Mouse (Mus musculus): ENCODE results near the gene Dlg4. TPM values are rescaled to one million over a fixed set of nuclear protein-coding genes. Genes with fewer than 3 reads are reported as not detected.
A peak's percentile ranks its signal among the peaks of the same experiment; 100 is the strongest.

The Dlg4 gene
- total and polyA plus RNA-seq, 2 experiments from 2014 or later = 18.1 to 269 TPM

DNA sequence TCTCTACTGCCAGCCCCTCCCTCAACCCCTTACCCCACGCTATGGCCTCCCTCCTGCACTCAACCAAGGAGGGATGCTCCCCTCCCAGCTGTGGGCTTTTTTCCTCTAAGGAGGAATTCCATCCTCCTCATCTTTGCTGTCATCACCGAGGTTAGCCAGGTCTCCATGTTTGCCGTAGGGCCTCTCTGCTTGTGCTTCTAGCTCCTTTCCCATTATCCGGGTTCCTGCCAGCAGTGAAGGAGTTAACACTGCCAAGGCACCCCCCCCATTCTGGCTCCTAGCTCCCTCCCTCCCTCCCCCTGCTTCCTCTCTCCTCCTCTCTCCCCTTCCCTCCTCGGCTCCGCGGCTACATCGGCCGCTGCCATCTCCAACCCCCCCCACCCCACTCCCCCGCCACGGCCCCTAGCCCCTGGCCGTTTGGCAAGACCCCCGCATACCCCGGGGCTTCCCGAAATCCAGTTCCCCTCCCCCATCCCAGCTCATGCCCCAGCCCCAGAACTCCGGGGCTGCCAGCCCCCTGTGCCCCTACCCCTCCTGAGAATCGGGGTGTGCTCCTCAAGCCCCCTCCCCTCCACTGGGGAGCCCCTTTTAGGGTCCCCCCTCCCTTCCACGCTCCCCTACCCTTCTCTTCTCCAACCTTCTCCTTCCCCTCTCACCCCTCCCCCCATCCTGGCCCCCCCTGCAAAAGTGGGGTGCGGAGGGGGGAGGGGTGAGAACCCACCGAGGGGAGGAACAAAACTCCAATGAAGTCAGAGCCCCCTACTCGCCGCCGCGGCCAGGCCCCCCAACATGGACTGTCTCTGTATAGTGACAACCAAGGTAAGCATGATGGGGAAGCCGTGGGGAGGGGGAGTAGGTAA is 1.6 kb downstream of the Dlg4 start:
- WGBS = 1% methylated on average over 19 of the region's 25 CpGs
- peak overlapping the region; percentile 96 for H3K27ac ChIP-seq (ENCODE audit: low read depth, low read length)
- no peak for TF ChIP-seq CTCF (IDR thresholded peaks at IDR 0.05)
- DNase-seq (ENCODE audit: low spot score) = peak; percentile 94
- H3K4me1 ChIP-seq (ENCODE audit: insufficient read depth, low read length) = peaks cover 20% of the 10 kb centered on the region
- H3K36me3 ChIP-seq (ENCODE audit: insufficient read depth, low read length) = peaks cover 3% of the 10 kb centered on the region; the same call in 1 of the 2 replicates
- peak overlapping the region; percentile 87 for H3K4me2 ChIP-seq (ENCODE audit: low read depth, low read length, poor library complexity, severe bottlenecking)
- H3K9ac ChIP-seq (replicated peaks; ENCODE audit: low read length, poor library complexity, severe bottlenecking) = peak overlapping the region; percentile 80
- ATAC-seq (ENCODE audit: low FRiP score) = no peak
- H3K9me3 ChIP-seq (ENCODE audit: low read length) = no peaks in the 10 kb centered on the region
- H3K4me3 ChIP-seq (ENCODE audit: low read depth, low read length) = peak overlapping the region; percentile 63
- no peaks in the 10 kb centered on the region for H3K27me3 ChIP-seq (ENCODE audit: insufficient read depth, low read length)

DNA sequence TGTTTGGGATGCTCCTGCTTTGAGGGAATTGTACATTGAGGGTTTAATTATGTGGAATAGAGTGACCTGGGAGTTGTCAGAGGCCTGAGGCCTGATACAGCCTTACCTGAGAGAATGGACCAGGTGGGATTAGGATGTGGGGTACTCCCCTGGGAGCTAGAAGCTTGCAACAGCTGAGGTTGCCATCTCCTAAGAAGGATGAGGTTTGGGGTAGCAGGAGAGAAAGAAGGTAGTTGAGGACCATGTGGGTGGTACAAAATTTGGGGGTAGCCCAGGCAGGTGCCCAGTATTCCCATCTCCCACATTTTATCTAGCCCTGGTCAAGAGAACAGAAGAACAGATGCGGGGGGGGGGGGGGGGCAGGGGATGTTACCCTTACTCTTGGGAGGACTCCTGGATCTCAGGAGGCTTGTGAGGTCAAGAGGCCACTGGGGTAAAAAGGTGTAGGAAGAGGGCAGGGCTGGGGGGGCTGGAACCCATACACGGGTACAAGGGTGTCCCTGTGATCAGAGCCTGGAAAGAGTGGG is 2.8 kb downstream of the Dlg4 start:
- peak overlapping the region; percentile 96 for H3K27ac ChIP-seq (ENCODE audit: low read depth, low read length)
- H3K4me3 ChIP-seq (ENCODE audit: low read depth, low read length) = peak overlapping the region; percentile 63
- H3K9me3 ChIP-seq (ENCODE audit: low read length) = no peaks in the 10 kb centered on the region
- H3K4me2 ChIP-seq (ENCODE audit: low read depth, low read length, poor library complexity, severe bottlenecking) = peak overlapping the region; percentile 87
- no peak for ATAC-seq (ENCODE audit: low FRiP score)
- DNase-seq (ENCODE audit: low spot score) = no peak
- H3K4me1 ChIP-seq (ENCODE audit: insufficient read depth, low read length) = peaks cover 22% of the 10 kb centered on the region
- H3K36me3 ChIP-seq (ENCODE audit: insufficient read depth, low read length) = no peaks in the 10 kb centered on the region
- 14% methylated on average over 2 of the region's 2 CpGs for WGBS
- H3K9ac ChIP-seq (replicated peaks; ENCODE audit: low read length, poor library complexity, severe bottlenecking) = peak overlapping the region; percentile 80
- TF ChIP-seq CTCF (IDR thresholded peaks at IDR 0.05) = no peak
- no peaks in the 10 kb centered on the region for H3K27me3 ChIP-seq (ENCODE audit: insufficient read depth, low read length)

DNA sequence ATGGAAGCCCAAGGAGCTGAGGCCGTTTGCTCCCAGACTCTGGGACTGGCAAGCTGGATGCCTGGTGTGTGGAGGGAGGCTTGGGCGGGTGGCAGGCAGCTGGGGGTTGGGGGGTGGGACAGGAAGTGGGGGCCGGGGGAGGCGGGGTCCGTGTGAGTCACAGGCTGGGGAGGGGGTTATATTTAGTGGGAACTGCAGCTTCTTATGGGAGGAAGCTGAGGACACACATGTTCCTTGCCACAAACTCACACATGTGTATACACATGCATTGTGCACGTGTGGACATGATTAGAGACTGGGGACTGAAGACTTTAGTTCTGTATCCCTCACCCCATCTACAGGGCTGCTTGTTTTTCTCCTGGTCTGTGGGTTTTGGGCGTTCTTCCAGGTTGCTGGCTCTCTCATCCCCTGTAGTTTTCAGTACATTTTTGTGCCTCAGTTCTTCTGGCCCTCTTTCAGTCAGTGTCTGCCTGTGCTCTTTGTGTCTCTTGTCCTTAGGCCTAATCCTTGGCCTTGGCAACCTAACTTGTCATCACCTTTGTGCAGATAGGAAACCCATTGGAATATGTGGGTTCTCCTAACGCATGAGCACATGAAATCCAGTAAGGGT is 3.4 kb downstream of the Dlg4 start:
- no peak for TF ChIP-seq CTCF (IDR thresholded peaks at IDR 0.05)
- 9% methylated on average over 7 of the region's 8 CpGs for WGBS
- H3K27me3 ChIP-seq (ENCODE audit: insufficient read depth, low read length) = no peaks in the 10 kb centered on the region
- ATAC-seq (ENCODE audit: low FRiP score) = no peak
- peak; percentile 30 for DNase-seq (ENCODE audit: low spot score)
- H3K9ac ChIP-seq (replicated peaks; ENCODE audit: low read length, poor library complexity, severe bottlenecking) = peak overlapping the region; percentile 80
- peak overlapping the region; percentile 63 for H3K4me3 ChIP-seq (ENCODE audit: low read depth, low read length)
- H3K27ac ChIP-seq (ENCODE audit: low read depth, low read length) = peak overlapping the region; percentile 96
- H3K9me3 ChIP-seq (ENCODE audit: low read length) = no peaks in the 10 kb centered on the region
- peaks cover 22% of the 10 kb centered on the region for H3K4me1 ChIP-seq (ENCODE audit: insufficient read depth, low read length)
- H3K36me3 ChIP-seq (ENCODE audit: insufficient read depth, low read length) = no peaks in the 10 kb centered on the region
- H3K4me2 ChIP-seq (ENCODE audit: low read depth, low read length, poor library complexity, severe bottlenecking) = peak overlapping the region; percentile 87

DNA sequence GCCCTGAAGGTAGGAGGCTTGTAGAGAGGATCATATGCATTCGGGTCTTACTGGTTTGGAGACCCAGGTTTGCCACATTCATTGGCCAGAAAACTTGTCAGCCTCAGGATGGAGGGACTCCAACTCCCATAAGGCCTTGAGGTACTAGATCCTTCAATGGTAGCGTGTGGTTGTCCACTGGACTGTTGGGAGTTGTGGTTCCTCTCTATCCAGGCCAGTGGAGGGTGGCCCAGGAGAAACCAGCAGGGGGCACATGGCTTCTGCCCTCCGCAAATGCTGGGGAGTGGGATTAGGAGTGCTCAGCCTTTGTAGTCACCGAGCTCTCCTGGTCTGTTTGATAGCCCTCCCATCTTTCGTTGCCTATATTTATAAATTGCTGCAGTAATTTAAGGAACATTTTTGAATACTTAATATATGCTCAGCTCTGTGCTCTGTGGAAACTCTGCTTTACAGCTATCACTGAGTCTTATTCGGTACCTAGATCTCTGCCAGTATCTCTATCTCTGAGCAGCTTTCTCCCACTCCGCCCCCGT is 4.1 kb downstream of the Dlg4 start:
- WGBS = under 1% methylated on average over 8 of the region's 8 CpGs

DNA sequence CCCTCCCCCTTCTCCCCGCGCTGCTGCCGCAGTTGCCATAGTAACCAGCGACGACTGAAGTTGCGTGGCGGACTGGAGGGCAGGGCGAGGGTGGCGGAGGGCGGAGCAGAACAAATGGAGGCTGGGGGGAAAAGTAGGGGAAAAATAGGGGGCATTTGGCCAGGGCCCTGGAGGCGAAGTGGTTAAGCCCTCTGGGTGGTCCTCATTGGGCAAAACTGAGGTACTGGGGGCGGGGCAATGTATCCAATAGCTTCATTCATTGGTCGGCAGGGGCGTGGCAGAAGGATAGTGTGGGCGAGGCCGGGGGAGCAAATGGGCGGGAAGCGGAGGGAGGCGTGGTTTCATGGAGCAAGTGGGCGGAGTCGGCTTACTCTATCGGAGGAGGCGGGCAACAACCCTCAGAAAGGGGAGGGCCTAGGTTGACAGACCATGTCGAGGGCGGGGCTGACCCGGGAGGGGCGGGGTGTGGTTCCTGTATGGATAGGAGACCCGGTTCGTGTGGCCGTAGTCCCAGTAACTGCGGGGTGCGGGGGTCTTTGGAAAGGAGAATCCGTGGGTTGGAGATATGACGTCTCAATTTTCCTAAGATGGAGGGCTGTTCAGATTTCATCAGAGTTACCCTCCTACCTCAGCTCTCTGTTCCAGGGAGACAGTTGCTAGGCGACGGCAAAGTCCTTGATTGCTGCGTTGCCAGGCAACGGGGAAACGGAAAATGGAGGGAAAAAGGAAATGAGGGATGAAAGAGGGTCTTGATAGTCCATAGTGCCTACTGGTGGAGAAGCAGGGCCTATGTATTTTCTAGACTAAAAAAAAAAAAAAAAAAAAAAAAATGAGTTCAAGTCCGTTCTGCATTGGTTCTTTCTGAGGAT is 4.8 kb downstream of the Dlg4 start:
- peak; percentile 87 for ATAC-seq (ENCODE audit: low FRiP score)
- Histone ChIP-seq H3K9ac (replicated peaks; ENCODE audit: low read length, poor library complexity, severe bottlenecking) (peak overlapping the region; percentile 42), H3K4me2 (ENCODE audit: low read depth, low read length, poor library complexity, severe bottlenecking) (peak overlapping the region; percentile 87), H3K4me3 (ENCODE audit: low read depth, low read length) (peak overlapping the region; percentile 63), H3K27ac (ENCODE audit: low read depth, low read length) (peak overlapping the region; percentile 96), H3K36me3 (ENCODE audit: insufficient read depth, low read length) (no peaks in the 10 kb centered on the region), H3K27me3 (ENCODE audit: insufficient read depth, low read length) (no peaks in the 10 kb centered on the region), H3K9me3 (ENCODE audit: low read length) (no peaks in the 10 kb centered on the region), H3K4me1 (ENCODE audit: insufficient read depth, low read length) (peaks cover 27% of the 10 kb centered on the region)
- peak; percentile 61 for TF ChIP-seq CTCF (IDR thresholded peaks at IDR 0.05)
- WGBS = under 1% methylated on average over 39 of the region's 40 CpGs
- DNase-seq (ENCODE audit: low spot score) = peak; percentile 100

More for the DNA sequence above, 4.1 kb downstream of the Dlg4 start:
- Histone ChIP-seq H3K36me3 (ENCODE audit: insufficient read depth, low read length) (no peaks in the 10 kb centered on the region), H3K4me2 (ENCODE audit: low read depth, low read length, poor library complexity, severe bottlenecking) (peak overlapping the region; percentile 87), H3K4me1 (ENCODE audit: insufficient read depth, low read length) (peaks cover 22% of the 10 kb centered on the region), H3K9me3 (ENCODE audit: low read length) (no peaks in the 10 kb centered on the region), H3K27ac (ENCODE audit: low read depth, low read length) (peak overlapping the region; percentile 96), H3K9ac (replicated peaks; ENCODE audit: low read length, poor library complexity, severe bottlenecking) (peak overlapping the region; percentile 42; the same call in 1 of the 2 replicates), H3K27me3 (ENCODE audit: insufficient read depth, low read length) (no peaks in the 10 kb centered on the region), H3K4me3 (ENCODE audit: low read depth, low read length) (peak overlapping the region; percentile 63)
- TF ChIP-seq CTCF (IDR thresholded peaks at IDR 0.05) = peak; percentile 77
- ATAC-seq (ENCODE audit: low FRiP score) (peak; percentile 82), DNase-seq (ENCODE audit: low spot score) (peak; percentile 94)

Measured in midbrain, postnatal 0 days (tissue).